Mouse (Mus musculus) lung, embryonic 14.5 days (tissue): ENCODE results near the gene Prep. TPM values are rescaled to one million over a fixed set of nuclear protein-coding genes. Genes with fewer than 3 reads are reported as not detected.
A peak's percentile ranks its signal among the peaks of the same experiment; 100 is the strongest.

ENCODE experiments used
- ATAC-seq: fragments of 200-750 bp; cut with Nextera tagmentation; 2 replicates; pipeline ENCODE4 v1.8.0; 2017; ENCODE audit warnings: mild to moderate bottlenecking, moderate TSS enrichment, moderate library complexity; ENCODE audit not compliant: insufficient read depth
- DNase-seq: peaks from one replicate; pipeline ENCODE4 v3.0.0-alpha.2; 2015
- H3K27ac ChIP-seq: fragments of 300-500 bp; sonication (generic); 2 replicates; pipeline ENCODE4 v1.5.1; 2014; ENCODE audit warnings: low read depth, mild to moderate bottlenecking, moderate library complexity
- H3K27me3 ChIP-seq: fragments of 300-500 bp; sonication (generic); 2 replicates; pipeline ENCODE4 v1.6.1; 2014; ENCODE audit warnings: low read length, control low read depth; ENCODE audit not compliant: insufficient read depth
- H3K36me3 ChIP-seq: fragments of 300-500 bp; sonication (generic); 2 replicates; pipeline ENCODE4 v1.6.1; 2014; ENCODE audit warnings: control low read depth; ENCODE audit not compliant: insufficient read depth
- H3K4me1 ChIP-seq: fragments of 300-500 bp; sonication (generic); 2 replicates; pipeline ENCODE4 v1.6.1; 2014; ENCODE audit warnings: antibody characterized with exemption, control low read depth; ENCODE audit not compliant: insufficient read depth
- H3K4me2 ChIP-seq: fragments of 300-500 bp; sonication (generic); 2 replicates; pipeline ENCODE4 v1.6.1; 2014; ENCODE audit warnings: mild to moderate bottlenecking
- H3K4me3 ChIP-seq: fragments of 300-500 bp; sonication (generic); 2 replicates; pipeline ENCODE4 v1.5.1; 2014; ENCODE audit warnings: low read depth, low read length
- H3K9ac ChIP-seq: fragments of 300-500 bp; sonication (generic); 2 replicates; pipeline ENCODE4 v1.6.1; 2014
- H3K9me3 ChIP-seq: fragments of 300-500 bp; sonication (generic); 2 replicates; pipeline ENCODE4 v1.6.1; 2016; ENCODE audit warnings: low read depth, low read length, control low read depth
- CTCF ChIP-seq: IDR thresholded peaks from 2 replicates; pipeline ENCODE4 v1.5.1; 2016; ENCODE audit warnings: antibody characterized with exemption, low read depth
- WGBS: fragments of 180-500 bp; shearing (Covaris S2); extraction: QIAGEN DNeasy Blood & Tissue Kit; methylation state at CpG from one replicate; pipeline ENCODE4 v1.1.7; 2014; 5-methylcytosine and 5-hydroxymethylcytosine counted together
- polyA plus RNA-seq: library from polyadenylated mRNA; unstranded; fragments of >200 nt; fragmentation: Nextera tagmentation; extraction: Ambion mirVana; gene quantifications from 2 replicates; pipeline ENCODE4 v1.2.1, GENCODE M21; 2014

The Prep gene
- polyA plus RNA-seq, 1 experiment from 2014 or later, result 34.6 TPM

DNA sequence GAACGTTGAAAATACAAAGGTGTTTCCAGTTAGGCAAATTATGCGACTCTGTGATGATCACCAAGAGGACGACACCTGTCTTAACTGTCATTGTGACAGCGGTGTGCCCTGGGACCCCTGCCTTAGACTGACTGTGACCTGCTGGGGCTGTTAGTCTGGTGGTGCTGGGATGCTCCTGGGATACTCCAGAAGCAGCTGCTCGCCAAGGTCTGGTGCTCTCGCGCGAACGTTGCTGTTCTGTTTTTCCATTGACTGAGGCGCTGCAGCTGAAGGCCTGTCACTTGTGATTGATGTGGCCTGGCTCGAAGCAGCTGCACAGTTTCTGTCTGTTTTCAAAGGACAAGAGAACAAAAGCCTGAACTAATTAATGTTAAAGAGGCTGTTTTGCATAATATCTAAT is 36.2 kb downstream of the Prep start:
- no peaks in the 10 kb centered on the region for H3K9me3 ChIP-seq
- no peaks in the 10 kb centered on the region for H3K27me3 ChIP-seq
- DNase-seq (peak; percentile 59), ATAC-seq (peak; percentile 57)
- no peak for TF ChIP-seq CTCF
- no peak overlapping the region for H3K4me2 ChIP-seq
- H3K4me3 ChIP-seq, result no peak overlapping the region
- H3K9ac ChIP-seq, result no peak overlapping the region
- H3K4me1 ChIP-seq, result no peaks in the 10 kb centered on the region
- H3K36me3 ChIP-seq, result peaks cover 47% of the 10 kb centered on the region
- no peak overlapping the region for H3K27ac ChIP-seq
- WGBS, result 39% methylated on average over 11 of the region's 11 CpGs

DNA sequence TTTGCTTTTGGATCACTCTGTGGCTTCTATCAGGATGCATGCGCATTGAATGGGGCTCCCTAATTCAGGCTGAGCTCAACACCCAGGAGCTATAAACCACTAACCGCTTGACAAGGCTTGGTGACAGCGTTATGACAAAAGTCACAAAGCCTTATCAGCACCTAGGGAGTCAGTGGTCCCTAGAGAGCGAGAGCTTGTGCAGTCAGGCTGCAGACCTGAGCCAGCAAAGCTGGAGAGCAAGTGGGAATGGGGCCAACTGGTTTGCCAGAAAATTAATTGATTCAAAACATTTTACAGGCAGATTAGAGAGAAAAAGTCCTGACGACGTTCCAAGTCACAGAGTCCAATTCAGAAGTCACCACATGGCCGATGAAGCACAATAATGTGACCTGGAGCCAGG is 37.1 kb downstream of the Prep start:
- no peak overlapping the region for H3K4me3 ChIP-seq
- no peak for TF ChIP-seq CTCF
- no peaks in the 10 kb centered on the region for H3K4me1 ChIP-seq
- no peak overlapping the region for H3K9ac ChIP-seq
- 41% methylated on average over 7 of the region's 7 CpGs for WGBS
- no peaks in the 10 kb centered on the region for H3K27me3 ChIP-seq
- H3K4me2 ChIP-seq, result no peak overlapping the region
- ATAC-seq (peak; percentile 47; the same call in 1 of the 2 replicates), DNase-seq (peak; percentile 81)
- peaks cover 47% of the 10 kb centered on the region for H3K36me3 ChIP-seq
- H3K27ac ChIP-seq, result no peak overlapping the region
- no peaks in the 10 kb centered on the region for H3K9me3 ChIP-seq

- H3K9ac ChIP-seq, result no peak overlapping the region
- H3K27ac ChIP-seq, result no peak overlapping the region
- no peak for ATAC-seq
- TF ChIP-seq CTCF, result no peak
- H3K9me3 ChIP-seq, result no peaks in the 10 kb centered on the region
- no peak overlapping the region for H3K4me3 ChIP-seq
- peak; percentile 19 for DNase-seq
- H3K27me3 ChIP-seq, result no peaks in the 10 kb centered on the region
- peaks cover 49% of the 10 kb centered on the region for H3K36me3 ChIP-seq
- H3K4me1 ChIP-seq, result no peaks in the 10 kb centered on the region
- 65% methylated on average over 4 of the region's 4 CpGs for WGBS
- H3K4me2 ChIP-seq, result no peak overlapping the region
Measured at GRCm38 (mm10) chr10:45104535-45105079, 37.6 kb downstream of the Prep start.

DNA sequence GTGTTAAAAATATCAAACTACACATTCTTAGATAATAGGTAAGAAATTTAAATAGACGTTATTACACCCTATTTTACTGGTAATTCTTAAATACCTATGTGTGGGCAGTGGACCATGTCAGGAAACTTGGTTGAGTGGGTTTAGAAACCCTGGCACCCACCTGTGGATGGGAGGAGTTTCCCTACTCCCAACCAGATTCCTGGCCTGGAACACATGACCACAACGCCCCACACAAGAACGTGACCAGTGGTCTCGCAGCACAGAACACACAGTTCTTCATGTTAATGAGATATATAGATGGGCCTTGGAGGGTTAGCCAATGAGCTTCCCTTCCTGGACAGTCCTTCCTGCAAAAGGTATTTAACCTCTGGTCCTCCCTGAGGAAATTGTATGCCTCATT is 39.5 kb downstream of the Prep start:
- Histone ChIP-seq H3K36me3 (peaks cover 47% of the 10 kb centered on the region), H3K4me2 (no peak overlapping the region), H3K4me1 (no peaks in the 10 kb centered on the region), H3K27me3 (no peaks in the 10 kb centered on the region), H3K4me3 (no peak overlapping the region), H3K9me3 (no peaks in the 10 kb centered on the region), H3K27ac (no peak overlapping the region), H3K9ac (no peak overlapping the region)
- no peak for TF ChIP-seq CTCF
- DNase-seq, result no peak
- 91% methylated on average over 4 of the region's 4 CpGs for WGBS
- ATAC-seq, result no peak

GRCm38 (mm10) chr10:45107313-45107712 is 40.3 kb downstream of the Prep start:
- no peak overlapping the region for H3K9ac ChIP-seq
- no peaks in the 10 kb centered on the region for H3K27me3 ChIP-seq
- no peak for ATAC-seq
- no peak overlapping the region for H3K4me3 ChIP-seq
- H3K9me3 ChIP-seq, result no peaks in the 10 kb centered on the region
- no peak for DNase-seq
- peaks cover 47% of the 10 kb centered on the region for H3K36me3 ChIP-seq
- TF ChIP-seq CTCF, result no peak
- H3K27ac ChIP-seq, result no peak overlapping the region
- WGBS, result 86% methylated on average over 2 of the region's 2 CpGs
- H3K4me2 ChIP-seq, result no peak overlapping the region
- no peaks in the 10 kb centered on the region for H3K4me1 ChIP-seq

GRCm38 (mm10) chr10:45109041-45109440 is 42.0 kb downstream of the Prep start:
- Histone ChIP-seq H3K9me3 (no peaks in the 10 kb centered on the region), H3K4me1 (no peaks in the 10 kb centered on the region), H3K4me3 (no peak overlapping the region), H3K4me2 (no peak overlapping the region), H3K27me3 (no peaks in the 10 kb centered on the region), H3K27ac (no peak overlapping the region), H3K36me3 (peaks cover 43% of the 10 kb centered on the region), H3K9ac (no peak overlapping the region)
- DNase-seq (no peak), ATAC-seq (no peak)
- TF ChIP-seq CTCF, result no peak
- WGBS, result 91% methylated on average over 8 of the region's 8 CpGs

GRCm38 (mm10) chr10:45109974-45110373 is 43.0 kb downstream of the Prep start:
- Histone ChIP-seq H3K4me3 (no peak overlapping the region), H3K9ac (no peak overlapping the region), H3K9me3 (no peaks in the 10 kb centered on the region), H3K4me1 (no peaks in the 10 kb centered on the region), H3K27ac (no peak overlapping the region), H3K27me3 (no peaks in the 10 kb centered on the region), H3K4me2 (no peak overlapping the region), H3K36me3 (peaks cover 53% of the 10 kb centered on the region)
- no peak for DNase-seq
- no peak for ATAC-seq
- WGBS, result 79% methylated on average over 6 of the region's 6 CpGs
- no peak for TF ChIP-seq CTCF

DNA sequence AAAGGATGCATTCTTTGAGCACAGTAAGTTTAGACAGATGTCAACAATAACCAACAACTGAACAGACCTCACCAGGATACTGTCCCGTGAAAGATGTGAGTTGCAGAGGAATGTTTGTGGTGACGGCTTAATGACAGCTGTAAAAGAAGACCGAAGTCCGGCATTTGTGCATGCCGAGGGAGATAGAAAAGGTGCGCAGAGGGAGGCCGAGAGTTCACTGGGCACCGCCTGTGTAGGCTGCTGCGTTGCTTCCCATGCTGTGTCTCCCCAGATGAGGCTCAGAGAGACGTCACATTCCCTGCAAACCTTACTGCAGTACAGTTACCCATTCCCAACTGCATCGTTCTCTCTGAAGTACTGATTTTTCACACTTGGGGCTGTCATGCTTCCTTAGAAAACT is 45.9 kb downstream of the Prep start:
- Histone ChIP-seq H3K36me3 (peaks cover 58% of the 10 kb centered on the region), H3K9me3 (no peaks in the 10 kb centered on the region), H3K4me1 (no peaks in the 10 kb centered on the region), H3K4me3 (no peak overlapping the region), H3K4me2 (no peak overlapping the region), H3K9ac (no peak overlapping the region), H3K27ac (no peak overlapping the region), H3K27me3 (no peaks in the 10 kb centered on the region)
- 75% methylated on average over 11 of the region's 11 CpGs for WGBS
- ATAC-seq (no peak), DNase-seq (no peak)
- TF ChIP-seq CTCF, result no peak
